Mouse (Mus musculus) kidney, embryonic 15.5 days (tissue): Measurements from ENCODE around the gene Olfr646. TPM values are rescaled to one million over a fixed set of nuclear protein-coding genes. Genes with fewer than 3 reads are reported as not detected.

Source experiments
- ATAC-seq: fragments of 200-750 bp; cut with Nextera tagmentation; replicated peaks from 2 replicates; pipeline ENCODE4 v1.8.0; 2017; ENCODE audit warnings: moderate TSS enrichment; ENCODE audit not compliant: low FRiP score
- H3K27ac ChIP-seq: fragments of 300-500 bp; sonication (generic); 2 replicates; pipeline ENCODE4 v1.5.1; 2015; ENCODE audit warnings: mild to moderate bottlenecking, inconsistent platforms
- H3K27me3 ChIP-seq: fragments of 300-500 bp; sonication (generic); 2 replicates; pipeline ENCODE4 v1.6.1; 2015; ENCODE audit warnings: inconsistent platforms
- H3K36me3 ChIP-seq: fragments of 300-500 bp; sonication (generic); 2 replicates; pipeline ENCODE4 v1.6.1; 2015; ENCODE audit warnings: inconsistent platforms
- H3K4me1 ChIP-seq: fragments of 300-500 bp; sonication (generic); 2 replicates; pipeline ENCODE4 v1.6.1; 2015; ENCODE audit warnings: inconsistent platforms
- H3K4me2 ChIP-seq: fragments of 300-500 bp; sonication (generic); 2 replicates; pipeline ENCODE4 v1.6.1; 2015; ENCODE audit warnings: moderate library complexity, mild to moderate bottlenecking, inconsistent platforms
- H3K4me3 ChIP-seq: fragments of 300-500 bp; sonication (generic); replicated peaks from 2 replicates; pipeline ENCODE4 v1.5.1; 2015; ENCODE audit warnings: mild to moderate bottlenecking, inconsistent platforms
- H3K9ac ChIP-seq: fragments of 300-500 bp; sonication (generic); 2 replicates; pipeline ENCODE4 v1.6.1; 2015; ENCODE audit warnings: mild to moderate bottlenecking, inconsistent platforms
- H3K9me3 ChIP-seq: fragments of 300-500 bp; sonication (generic); replicated peaks from 2 replicates; pipeline ENCODE4 v1.6.1; 2016; ENCODE audit warnings: inconsistent platforms
- WGBS: fragments of 180-500 bp; shearing (Covaris S2); methylation state at CpG from one replicate; pipeline ENCODE4 v1.1.7; 2015; ENCODE audit warnings: mixed read lengths; 5-methylcytosine and 5-hydroxymethylcytosine counted together
- polyA plus RNA-seq: library from polyadenylated mRNA; unstranded; fragments of >200 nt; fragmentation: Nextera tagmentation; extraction: Ambion mirVana; gene quantifications from 2 replicates; pipeline ENCODE4 v1.2.1, GENCODE M21; 2015

Gene Olfr646
- polyA plus RNA-seq = not detected in 2 replicates

- Histone ChIP-seq H3K9me3 (no peaks in the 10 kb centered on the region), H3K4me2 (no peak within 1 kb of the TSS), H3K9ac (no peak within 1 kb of the TSS), H3K4me1 (no peaks in the 10 kb centered on the region), H3K36me3 (no peaks in the 10 kb centered on the region), H3K27ac (no peak within 1 kb of the TSS), H3K4me3 (no peak within 1 kb of the TSS), H3K27me3 (no peaks in the 10 kb centered on the region)
- no peak for ATAC-seq
Observed at GRCm38 (mm10) chr7:104104757-104104972, at the start of gene Olfr646. TSS of gene Olfr646 (plus strand) at chr7:104104873.

GRCm38 (mm10) chr7:104059215-104059614 lies 45.5 kb upstream of the Olfr646 start:
- H3K27ac ChIP-seq = no peak overlapping the region
- H3K4me3 ChIP-seq = no peak overlapping the region
- no peaks in the 10 kb centered on the region for H3K36me3 ChIP-seq
- no peaks in the 10 kb centered on the region for H3K4me1 ChIP-seq
- H3K9ac ChIP-seq = no peak overlapping the region
- no peak for ATAC-seq
- H3K4me2 ChIP-seq = no peak overlapping the region
- no peaks in the 10 kb centered on the region for H3K9me3 ChIP-seq
- 94% methylated on average over 1 of the region's 1 CpGs for WGBS
- no peaks in the 10 kb centered on the region for H3K27me3 ChIP-seq

- Histone ChIP-seq H3K4me1 (no peaks in the 10 kb centered on the region), H3K27ac (no peak within 1 kb of the TSS), H3K4me3 (no peak within 1 kb of the TSS), H3K4me2 (no peak within 1 kb of the TSS), H3K9ac (no peak within 1 kb of the TSS), H3K36me3 (no peaks in the 10 kb centered on the region), H3K27me3 (no peaks in the 10 kb centered on the region), H3K9me3 (no peaks in the 10 kb centered on the region)
- 55% methylated on average over 2 of the region's 2 CpGs for WGBS
- no peak for ATAC-seq
Observed at GRCm38 (mm10) chr7:104061345-104061744, 43.3 kb upstream of the Olfr646 start, which contains the start of gene 4930516K23Rik. TSS of gene 4930516K23Rik (minus strand) at chr7:104061445.

- 81% methylated on average over 2 of the region's 2 CpGs for WGBS
- Histone ChIP-seq H3K4me2 (no peak within 1 kb of the TSS), H3K36me3 (no peaks in the 10 kb centered on the region), H3K27me3 (no peaks in the 10 kb centered on the region), H3K27ac (no peak within 1 kb of the TSS), H3K9me3 (no peaks in the 10 kb centered on the region), H3K9ac (no peak within 1 kb of the TSS), H3K4me3 (no peak within 1 kb of the TSS), H3K4me1 (no peaks in the 10 kb centered on the region)
- no peak for ATAC-seq
Observed at GRCm38 (mm10) chr7:104071769-104072168, 32.9 kb upstream of the Olfr646 start, which contains the start of gene Olfr644. TSS of gene Olfr644 (minus strand) at chr7:104071869.

- Histone ChIP-seq H3K9ac (no peak within 1 kb of the TSS), H3K9me3 (no peaks in the 10 kb centered on the region), H3K4me2 (no peak within 1 kb of the TSS), H3K27me3 (no peaks in the 10 kb centered on the region), H3K4me1 (no peaks in the 10 kb centered on the region), H3K36me3 (no peaks in the 10 kb centered on the region), H3K27ac (no peak within 1 kb of the TSS), H3K4me3 (no peak within 1 kb of the TSS)
- WGBS = 77% methylated on average over 1 of the region's 1 CpGs
- ATAC-seq = no peak
Observed at GRCm38 (mm10) chr7:104085365-104085764, 19.3 kb upstream of the Olfr646 start, which contains the start of gene Olfr645. TSS of gene Olfr645 (minus strand) at chr7:104085465.

- H3K9ac ChIP-seq = no peak overlapping the region
- 35% methylated on average over 4 of the region's 4 CpGs for WGBS
- H3K27me3 ChIP-seq = no peaks in the 10 kb centered on the region
Observed at GRCm38 (mm10) chr7:104103913-104104756, 538 bp upstream of the Olfr646 start.

GRCm38 (mm10) chr7:104129726-104130125 lies 25.1 kb downstream of the Olfr646 start, which contains the start of gene Ubqln5:
TSS of gene Ubqln5 (minus strand) at chr7:104129826.
- Histone ChIP-seq H3K4me2 (no peak within 1 kb of the TSS), H3K9ac (no peak within 1 kb of the TSS), H3K36me3 (no peaks in the 10 kb centered on the region), H3K4me3 (no peak within 1 kb of the TSS), H3K4me1 (no peaks in the 10 kb centered on the region), H3K27ac (no peak within 1 kb of the TSS), H3K9me3 (no peaks in the 10 kb centered on the region), H3K27me3 (no peaks in the 10 kb centered on the region)
- no peak for ATAC-seq
- WGBS = 88% methylated on average over 5 of the region's 5 CpGs

More at GRCm38 (mm10) chr7:104103913-104104756, 538 bp upstream of the Olfr646 start:
- H3K4me2 ChIP-seq = no peak overlapping the region
- no peaks in the 10 kb centered on the region for H3K36me3 ChIP-seq
- ATAC-seq = no peak
- no peak overlapping the region for H3K27ac ChIP-seq
- no peak overlapping the region for H3K4me3 ChIP-seq
- no peaks in the 10 kb centered on the region for H3K9me3 ChIP-seq
- H3K4me1 ChIP-seq = no peaks in the 10 kb centered on the region

- 92% methylated on average over 5 of the region's 5 CpGs for WGBS
- Histone ChIP-seq H3K27ac (no peak within 1 kb of the TSS), H3K4me1 (no peaks in the 10 kb centered on the region), H3K27me3 (no peaks in the 10 kb centered on the region), H3K9me3 (no peaks in the 10 kb centered on the region), H3K4me3 (no peak within 1 kb of the TSS), H3K4me2 (no peak within 1 kb of the TSS), H3K36me3 (no peaks in the 10 kb centered on the region), H3K9ac (no peak within 1 kb of the TSS)
- no peak for ATAC-seq
Observed at GRCm38 (mm10) chr7:104137305-104137704, 32.6 kb downstream of the Olfr646 start, which contains the start of gene Olfr643. TSS of gene Olfr643 (minus strand) at chr7:104137405.

- H3K27me3 ChIP-seq = no peaks in the 10 kb centered on the region
- no peak within 1 kb of the TSS for H3K4me3 ChIP-seq
- no peaks in the 10 kb centered on the region for H3K9me3 ChIP-seq
- WGBS = 78% methylated on average over 3 of the region's 3 CpGs
- H3K9ac ChIP-seq = no peak within 1 kb of the TSS
- H3K4me2 ChIP-seq = no peak within 1 kb of the TSS
- ATAC-seq = no peak
- H3K4me1 ChIP-seq = no peaks in the 10 kb centered on the region
- H3K27ac ChIP-seq = no peak within 1 kb of the TSS
- H3K36me3 ChIP-seq = no peaks in the 10 kb centered on the region
Observed at GRCm38 (mm10) chr7:104143179-104143578, 38.5 kb downstream of the Olfr646 start, which contains the start of gene Ubqln3. TSS of gene Ubqln3 (minus strand) at chr7:104143279.

GRCm38 (mm10) chr7:104150456-104150855 lies 45.8 kb downstream of the Olfr646 start, which contains the start of gene Ubqlnl:
TSS of gene Ubqlnl (minus strand) at chr7:104150556.
- WGBS = 86% methylated on average over 2 of the region's 2 CpGs
- no peak for ATAC-seq

More at GRCm38 (mm10) chr7:104150456-104150855, 45.8 kb downstream of the Olfr646 start, which contains the start of gene Ubqlnl:
- Histone ChIP-seq H3K27ac (no peak within 1 kb of the TSS), H3K9ac (no peak within 1 kb of the TSS), H3K4me3 (no peak within 1 kb of the TSS), H3K4me2 (no peak within 1 kb of the TSS), H3K36me3 (no peaks in the 10 kb centered on the region), H3K9me3 (no peaks in the 10 kb centered on the region), H3K27me3 (no peaks in the 10 kb centered on the region), H3K4me1 (no peaks in the 10 kb centered on the region)
